Mouse (Mus musculus) heart, postnatal 0 days (tissue): ENCODE results near the gene Card11. TPM values are rescaled to one million over a fixed set of nuclear protein-coding genes. Genes with fewer than 3 reads are reported as not detected.

Experiments
- ATAC-seq: fragments of 200-750 bp; cut with Nextera tagmentation; 2 replicates; pipeline ENCODE4 v1.8.0; 2017; ENCODE audit warnings: low read depth, moderate number of reproducible peaks, moderate library complexity; ENCODE audit not compliant: insufficient read depth
- DNase-seq: peaks from one replicate; pipeline ENCODE4 v3.0.0-alpha.2; 2016; ENCODE audit warnings: low spot score
- H3K27ac ChIP-seq: fragments of 300-500 bp; sonication (generic); 2 replicates; pipeline ENCODE4 v1.5.1; 2014; ENCODE audit warnings: low read depth, mild to moderate bottlenecking
- H3K27me3 ChIP-seq: fragments of 300-500 bp; sonication (generic); 2 replicates; pipeline ENCODE4 v1.6.1; 2014; ENCODE audit warnings: low read length, mixed read lengths; ENCODE audit not compliant: control insufficient read depth, insufficient read depth
- H3K36me3 ChIP-seq: fragments of 300-500 bp; sonication (generic); replicated peaks from 2 replicates; pipeline ENCODE4 v1.6.1; 2014; ENCODE audit warnings: low read length, mixed read lengths; ENCODE audit not compliant: control insufficient read depth, insufficient read depth
- H3K4me1 ChIP-seq: fragments of 300-500 bp; sonication (generic); 2 replicates; pipeline ENCODE4 v1.6.1; 2014; ENCODE audit warnings: antibody characterized with exemption; ENCODE audit not compliant: control insufficient read depth, insufficient read depth
- H3K4me2 ChIP-seq: fragments of 300-500 bp; sonication (generic); 2 replicates; pipeline ENCODE4 v1.6.1; 2014; ENCODE audit warnings: low read depth, mild to moderate bottlenecking, low read length, moderate library complexity
- H3K4me3 ChIP-seq: fragments of 300-500 bp; sonication (generic); 2 replicates; pipeline ENCODE4 v1.5.1; 2014; ENCODE audit warnings: low read depth, low read length
- H3K9ac ChIP-seq: fragments of 300-500 bp; sonication (generic); replicated peaks from 2 replicates; pipeline ENCODE4 v1.6.1; 2014; ENCODE audit warnings: low read depth, low read length, mixed read lengths
- H3K9me3 ChIP-seq: fragments of 300-500 bp; sonication (generic); replicated peaks from 2 replicates; pipeline ENCODE4 v1.6.1; 2016; ENCODE audit warnings: low read length; ENCODE audit not compliant: control insufficient read depth
- CTCF ChIP-seq: IDR thresholded peaks from 2 replicates; pipeline ENCODE4 v1.5.1; 2016; ENCODE audit warnings: antibody characterized with exemption, control low read depth, low read depth
- EP300 ChIP-seq: IDR thresholded peaks from 2 replicates; pipeline ENCODE4 v1.6.1; 2016; ENCODE audit warnings: antibody characterized with exemption, low read depth
- WGBS: fragments of 180-500 bp; shearing (Covaris S2); extraction: QIAGEN DNeasy Blood & Tissue Kit; methylation state at CpG from one replicate; pipeline ENCODE4 v1.1.7; 2014; 5-methylcytosine and 5-hydroxymethylcytosine counted together
- polyA plus RNA-seq: library from polyadenylated mRNA; unstranded; fragments of >200 nt; fragmentation: Nextera tagmentation; extraction: Ambion mirVana; gene quantifications from 2 replicates; pipeline ENCODE4 v1.2.1, GENCODE M21; 2015
- total RNA-seq: library from RNA; depleted of rRNA; stranded (reverse); fragments of >200 nt; gene quantifications from 2 replicates; pipeline ENCODE4 v1.2.3, GENCODE M21; 2014; ENCODE audit warnings: low replicate concordance

Card11 gene
- total and polyA plus RNA-seq, 2 experiments from 2014 or later = 0.45 TPM; not detected in 1

DNA sequence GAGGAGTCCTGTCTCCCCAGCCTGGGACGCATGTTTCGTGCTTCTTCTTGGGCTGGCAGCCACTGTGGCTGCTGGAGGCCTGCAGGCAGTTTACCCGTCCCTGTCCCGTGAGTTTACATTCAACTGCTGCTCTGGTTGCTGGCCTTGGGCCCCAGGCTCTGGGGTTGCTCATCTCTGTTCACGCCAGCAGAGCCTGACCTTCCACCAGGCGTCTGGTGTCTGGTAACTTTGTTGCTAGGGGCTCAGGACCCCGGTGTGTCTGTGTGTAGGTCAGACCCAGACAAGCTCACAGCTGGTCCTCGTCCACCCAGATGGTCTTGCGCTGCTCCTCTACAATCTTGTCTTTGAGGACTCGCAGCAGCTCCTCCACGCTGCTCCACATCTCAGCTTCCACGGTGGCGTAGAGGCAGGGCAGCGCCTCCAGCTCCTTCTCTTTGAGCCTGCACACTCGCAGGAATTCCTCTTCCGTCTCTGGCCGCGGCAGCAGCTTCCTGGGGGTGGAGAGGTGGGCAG lies 127.3 kb downstream of the Card11 start:
- TF ChIP-seq CTCF = no peak
- no peak for TF ChIP-seq EP300
- DNase-seq (no peak), ATAC-seq (no peak)
- no peak overlapping the region for H3K4me3 ChIP-seq
- H3K36me3 ChIP-seq = no peaks in the 10 kb centered on the region
- H3K9ac ChIP-seq = no peak overlapping the region
- no peak overlapping the region for H3K27ac ChIP-seq
- H3K27me3 ChIP-seq = 0 out of 2 replicates have a peak, but pooled peaks cover 9% of the 10 kb centered on the region
- no peaks in the 10 kb centered on the region for H3K9me3 ChIP-seq
- H3K4me2 ChIP-seq = peak overlapping the region; percentile 42
- H3K4me1 ChIP-seq = 0 out of 2 replicates have a peak, but pooled peaks cover 5% of the 10 kb centered on the region
- 17% methylated on average over 18 of the region's 18 CpGs for WGBS

- no peak overlapping the region for H3K4me3 ChIP-seq
- TF ChIP-seq CTCF (no peak), EP300 (no peak)
- peak overlapping the region; percentile 42 for H3K4me2 ChIP-seq
- H3K9me3 ChIP-seq = no peaks in the 10 kb centered on the region
- no peak overlapping the region for H3K27ac ChIP-seq
- no peak overlapping the region for H3K9ac ChIP-seq
- DNase-seq = no peak
- no peaks in the 10 kb centered on the region for H3K36me3 ChIP-seq
- 0 out of 2 replicates have a peak, but pooled peaks cover 5% of the 10 kb centered on the region for H3K4me1 ChIP-seq
- no peak for ATAC-seq
- WGBS = 42% methylated on average over 11 of the region's 11 CpGs
- 0 out of 2 replicates have a peak, but pooled peaks cover 9% of the 10 kb centered on the region for H3K27me3 ChIP-seq
Observed at GRCm38 (mm10) chr5:140872532-140873038, 127.8 kb downstream of the Card11 start.

- no peak overlapping the region for H3K27ac ChIP-seq
- WGBS = 69% methylated on average over 6 of the region's 6 CpGs
Observed at GRCm38 (mm10) chr5:140871241-140871640, 129.1 kb downstream of the Card11 start.

DNA sequence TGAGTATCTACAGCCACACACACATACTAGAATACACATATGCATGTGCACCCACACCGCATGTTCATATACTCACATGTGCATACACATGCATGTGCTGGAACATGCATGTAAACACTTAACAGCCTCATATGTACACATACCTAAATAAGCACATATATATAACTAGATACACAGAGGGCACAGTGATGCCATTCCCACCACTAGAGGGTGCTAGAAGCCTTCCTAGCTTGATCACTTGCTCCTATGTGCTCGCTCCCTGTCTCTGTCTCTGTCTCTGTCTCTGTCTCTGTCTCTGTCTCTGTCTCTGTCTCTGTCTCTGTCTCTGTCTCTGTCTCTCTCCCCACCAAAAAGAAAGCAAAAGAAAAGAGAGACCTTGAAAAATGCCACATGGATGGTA lies 131.3 kb downstream of the Card11 start:
- 60% methylated on average over 2 of the region's 2 CpGs for WGBS
- Histone ChIP-seq H3K9ac (no peak overlapping the region), H3K4me1 (0 out of 2 replicates have a peak, but pooled peaks cover 5% of the 10 kb centered on the region)

More at GRCm38 (mm10) chr5:140871241-140871640, 129.1 kb downstream of the Card11 start:
- Histone ChIP-seq H3K4me1 (0 out of 2 replicates have a peak, but pooled peaks cover 5% of the 10 kb centered on the region), H3K9ac (no peak overlapping the region), H3K27me3 (0 out of 2 replicates have a peak, but pooled peaks cover 9% of the 10 kb centered on the region), H3K36me3 (no peaks in the 10 kb centered on the region), H3K4me3 (no peak overlapping the region), H3K4me2 (no peak overlapping the region), H3K9me3 (no peaks in the 10 kb centered on the region)
- DNase-seq (no peak), ATAC-seq (no peak)
- TF ChIP-seq EP300 (no peak), CTCF (no peak)

GRCm38 (mm10) chr5:140859730-140860129 lies 140.7 kb downstream of the Card11 start:
- no peak overlapping the region for H3K4me2 ChIP-seq
- 75% methylated on average over 5 of the region's 5 CpGs for WGBS
- H3K27me3 ChIP-seq = no peaks in the 10 kb centered on the region
- ATAC-seq = no peak
- H3K4me3 ChIP-seq = no peak overlapping the region
- H3K9ac ChIP-seq = no peak overlapping the region
- H3K27ac ChIP-seq = no peak overlapping the region
- H3K9me3 ChIP-seq = no peaks in the 10 kb centered on the region
- no peak for DNase-seq
- H3K4me1 ChIP-seq = no peaks in the 10 kb centered on the region
- no peaks in the 10 kb centered on the region for H3K36me3 ChIP-seq
- TF ChIP-seq CTCF (peak; percentile 7; the same call in 1 of the 2 replicates), EP300 (no peak)

More for the DNA sequence above, 131.3 kb downstream of the Card11 start:
- ATAC-seq = no peak
- Histone ChIP-seq H3K27me3 (0 out of 2 replicates have a peak, but pooled peaks cover 7% of the 10 kb centered on the region), H3K4me3 (no peak overlapping the region), H3K36me3 (no peaks in the 10 kb centered on the region), H3K4me2 (no peak overlapping the region), H3K9me3 (no peaks in the 10 kb centered on the region), H3K27ac (no peak overlapping the region)
- TF ChIP-seq CTCF = peak; percentile 86
- no peak for TF ChIP-seq EP300
- DNase-seq = no peak
